Mouse (Mus musculus): ENCODE measurements around the gene Mbnl1. TPM values are rescaled to one million over a fixed set of nuclear protein-coding genes. Genes with fewer than 3 reads are reported as not detected.
A peak's percentile ranks its signal among the peaks of the same experiment; 100 is the strongest.

Mbnl1 gene
- total RNA-seq, 2 experiments from 2014 or later: 772 to 1,073 TPM

DNA sequence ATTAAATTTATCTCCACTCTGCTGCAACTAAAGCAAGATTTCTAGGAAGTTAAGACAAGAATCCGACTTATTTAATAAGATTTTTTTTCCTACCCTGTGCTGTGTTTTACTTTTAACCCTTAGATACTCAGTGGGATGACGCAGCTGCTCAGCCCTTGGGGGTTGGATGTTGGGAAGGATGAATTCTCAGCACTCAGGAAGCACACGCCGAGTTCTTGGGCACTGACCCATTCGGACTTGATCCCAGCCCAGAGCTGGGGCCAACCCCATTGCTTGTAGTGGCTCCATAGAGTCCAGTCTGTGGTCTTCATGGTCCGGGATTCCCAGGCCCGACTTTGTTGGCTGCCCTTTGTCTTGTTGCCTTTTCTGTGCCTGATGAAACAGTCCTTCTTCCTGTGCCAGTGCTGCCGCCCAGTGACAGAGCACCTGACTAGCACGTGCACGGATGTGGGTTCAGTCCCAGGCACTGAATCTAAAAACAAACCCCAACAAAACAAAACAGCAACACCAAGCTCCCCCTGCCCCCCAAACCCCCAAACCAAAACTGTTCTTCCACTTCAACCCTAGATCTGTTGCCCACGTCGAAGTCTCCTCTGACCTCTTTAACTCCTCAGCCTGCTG is 43.5 kb downstream of the Mbnl1 start:
- ATAC-seq (ENCODE audit: poor library complexity, severe bottlenecking): peak; percentile 93

GRCm38 (mm10) chr3:60517234-60517787 is 44.7 kb downstream of the Mbnl1 start:
- no peak for ATAC-seq (ENCODE audit: poor library complexity, severe bottlenecking)

DNA sequence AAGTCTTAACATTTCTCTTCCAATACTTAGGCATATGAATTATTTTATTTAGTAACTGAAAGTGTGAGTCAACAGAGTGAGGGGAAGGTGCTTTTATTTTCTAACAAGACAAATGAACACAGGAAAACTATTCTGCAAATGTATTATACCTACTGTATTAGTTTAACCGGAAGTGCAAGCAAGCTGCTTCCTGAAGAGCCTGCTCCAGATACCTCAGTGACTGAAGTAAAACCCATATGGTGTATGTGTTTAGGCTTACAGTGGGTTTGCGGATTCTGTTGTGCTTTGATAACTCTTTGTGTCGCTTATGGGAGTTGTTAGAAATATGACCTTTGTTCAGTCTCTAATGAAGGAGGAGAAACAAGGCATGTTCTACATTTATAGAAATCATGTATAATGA is 46.7 kb downstream of the Mbnl1 start:
- no peak for ATAC-seq (ENCODE audit: poor library complexity, severe bottlenecking)

DNA sequence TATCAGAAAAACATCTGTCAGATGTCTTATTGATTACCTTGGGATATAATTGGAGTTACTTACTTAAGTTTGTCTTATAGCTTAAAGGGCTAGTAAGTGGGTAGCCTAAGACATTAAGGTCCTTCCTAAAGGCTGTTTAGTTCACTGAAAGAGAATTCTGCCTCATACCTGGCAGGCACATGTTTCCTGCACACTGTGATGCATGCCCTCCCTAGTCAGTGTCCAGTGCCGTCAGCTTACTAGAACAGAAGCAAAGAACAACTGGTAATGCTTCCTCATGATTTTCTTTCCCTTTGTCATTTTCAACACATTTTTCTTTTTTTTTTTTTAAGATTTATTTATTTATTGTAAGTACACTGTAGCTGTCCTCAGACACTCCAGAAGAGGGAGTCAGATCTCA is 51.5 kb downstream of the Mbnl1 start:
- no peak for ATAC-seq (ENCODE audit: poor library complexity, severe bottlenecking)

DNA sequence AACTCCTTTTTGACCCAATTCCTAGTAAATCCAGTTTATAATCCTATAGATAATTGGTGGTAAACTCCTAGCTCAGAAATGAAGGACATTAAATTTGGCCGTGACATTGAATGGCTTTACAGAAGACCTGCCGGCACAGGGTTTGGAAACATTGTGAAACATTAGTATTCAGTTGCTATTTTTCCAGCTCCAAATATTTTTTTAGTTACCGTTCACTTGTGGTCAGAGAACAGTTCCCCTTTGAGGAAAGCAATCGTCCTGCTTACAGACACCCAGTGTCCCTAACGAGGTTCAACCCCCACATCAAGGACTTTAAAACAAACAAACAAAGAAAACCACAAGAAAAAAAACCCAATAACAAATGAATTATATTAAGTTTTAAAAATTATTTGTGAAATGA is 58.7 kb downstream of the Mbnl1 start:
- ATAC-seq (ENCODE audit: poor library complexity, severe bottlenecking): peak; percentile 24

GRCm38 (mm10) chr3:60531826-60532225 is 59.2 kb downstream of the Mbnl1 start:
- no peak for ATAC-seq (ENCODE audit: poor library complexity, severe bottlenecking)

DNA sequence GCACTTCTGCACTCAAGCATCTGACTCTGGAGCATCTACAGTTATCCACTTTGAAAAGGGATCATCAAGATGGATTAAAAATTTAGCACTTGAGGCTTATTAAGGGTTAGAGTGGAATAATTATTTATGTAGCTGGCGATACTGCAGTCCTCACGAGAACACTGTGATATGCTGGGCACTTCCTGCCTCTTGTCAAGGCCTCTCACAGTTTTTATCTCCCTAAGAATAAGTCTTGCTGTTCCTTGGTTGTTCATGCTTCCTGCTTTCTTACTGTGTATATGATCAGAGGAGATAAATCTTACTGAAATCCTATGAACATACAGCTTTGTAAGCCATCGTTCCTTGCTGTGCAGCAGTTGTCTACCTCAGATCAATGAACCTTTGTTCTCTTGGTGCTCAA is 62.6 kb downstream of the Mbnl1 start:
- ATAC-seq (ENCODE audit: poor library complexity, severe bottlenecking): no peak

DNA sequence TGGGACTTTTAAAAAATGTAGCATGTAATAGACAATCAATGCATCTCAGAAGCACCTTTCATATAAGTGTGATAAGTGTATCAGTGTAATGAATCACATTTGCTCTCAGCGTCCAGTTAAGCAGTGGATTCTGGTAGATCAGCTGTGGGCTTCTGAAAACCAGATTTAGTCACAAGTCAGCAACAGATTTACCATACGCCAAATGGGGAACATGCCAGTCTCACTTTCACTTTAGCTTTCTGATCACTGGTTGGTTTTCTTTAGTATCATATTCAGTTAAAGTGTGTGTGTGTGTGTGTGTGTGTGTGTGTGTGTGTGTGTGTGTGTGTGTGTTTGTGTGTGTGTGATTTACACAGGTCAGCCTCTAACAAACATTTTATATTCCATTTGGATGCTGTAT is 64.4 kb downstream of the Mbnl1 start:
- peak; percentile 92 for ATAC-seq (ENCODE audit: poor library complexity, severe bottlenecking)

GRCm38 (mm10) chr3:60538214-60538971 is 65.8 kb downstream of the Mbnl1 start:
- ATAC-seq (ENCODE audit: poor library complexity, severe bottlenecking): no peak

- ATAC-seq (ENCODE audit: poor library complexity, severe bottlenecking): no peak
Observed at GRCm38 (mm10) chr3:60541121-60541520, 68.5 kb downstream of the Mbnl1 start.

GRCm38 (mm10) chr3:60546196-60546595 is 73.6 kb downstream of the Mbnl1 start:
- 0 out of 2 replicates have a peak, but pooled peaks have one; percentile 18 for ATAC-seq (ENCODE audit: poor library complexity, severe bottlenecking)

GRCm38 (mm10) chr3:60546904-60547303 is 74.3 kb downstream of the Mbnl1 start:
- ATAC-seq (ENCODE audit: poor library complexity, severe bottlenecking): no peak

DNA sequence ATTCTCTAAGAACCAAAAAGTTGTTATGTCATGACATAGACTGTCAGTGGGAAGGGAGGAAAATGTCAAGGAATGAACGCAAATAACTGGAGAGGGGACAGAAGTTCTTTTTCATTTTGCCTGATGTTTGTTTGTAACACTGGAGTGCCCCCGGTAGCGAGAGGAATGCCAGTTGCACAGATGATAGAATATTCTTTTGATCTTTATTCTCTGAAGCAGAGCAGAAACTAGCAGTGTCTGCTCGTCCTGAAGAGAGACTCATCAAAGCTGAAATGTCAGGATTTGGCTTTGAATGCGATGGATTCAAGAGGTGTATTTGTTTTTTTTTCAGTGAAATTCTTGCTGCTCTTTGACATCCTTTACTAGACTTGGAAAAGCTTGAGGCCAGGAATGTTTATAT is 77.9 kb downstream of the Mbnl1 start:
- no peak for ATAC-seq (ENCODE audit: poor library complexity, severe bottlenecking)

- ATAC-seq (ENCODE audit: poor library complexity, severe bottlenecking): no peak
Observed at GRCm38 (mm10) chr3:60551650-60552049, 79.0 kb downstream of the Mbnl1 start.

DNA sequence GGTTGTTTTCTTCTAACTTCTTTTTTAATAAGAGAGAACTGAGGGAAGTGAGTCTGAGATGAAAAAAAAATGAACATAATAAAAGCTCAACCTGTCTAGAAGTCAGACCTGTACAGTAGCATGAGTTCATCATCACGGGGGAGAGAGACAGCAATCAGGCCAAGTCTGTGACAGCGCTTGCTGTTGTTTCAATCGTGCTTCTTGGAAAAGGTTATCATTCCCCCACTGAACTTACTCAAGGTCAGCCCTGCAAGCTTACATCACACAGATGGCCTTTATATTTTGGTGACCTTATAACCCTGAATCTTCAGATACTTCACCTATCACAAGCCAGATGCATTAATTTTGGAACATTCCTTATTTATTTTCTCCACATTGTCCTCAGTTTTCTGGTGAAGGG is 80.4 kb downstream of the Mbnl1 start:
- ATAC-seq (ENCODE audit: poor library complexity, severe bottlenecking): no peak

- ATAC-seq (ENCODE audit: poor library complexity, severe bottlenecking): no peak
Observed at GRCm38 (mm10) chr3:60556596-60556995, 84.0 kb downstream of the Mbnl1 start.

DNA sequence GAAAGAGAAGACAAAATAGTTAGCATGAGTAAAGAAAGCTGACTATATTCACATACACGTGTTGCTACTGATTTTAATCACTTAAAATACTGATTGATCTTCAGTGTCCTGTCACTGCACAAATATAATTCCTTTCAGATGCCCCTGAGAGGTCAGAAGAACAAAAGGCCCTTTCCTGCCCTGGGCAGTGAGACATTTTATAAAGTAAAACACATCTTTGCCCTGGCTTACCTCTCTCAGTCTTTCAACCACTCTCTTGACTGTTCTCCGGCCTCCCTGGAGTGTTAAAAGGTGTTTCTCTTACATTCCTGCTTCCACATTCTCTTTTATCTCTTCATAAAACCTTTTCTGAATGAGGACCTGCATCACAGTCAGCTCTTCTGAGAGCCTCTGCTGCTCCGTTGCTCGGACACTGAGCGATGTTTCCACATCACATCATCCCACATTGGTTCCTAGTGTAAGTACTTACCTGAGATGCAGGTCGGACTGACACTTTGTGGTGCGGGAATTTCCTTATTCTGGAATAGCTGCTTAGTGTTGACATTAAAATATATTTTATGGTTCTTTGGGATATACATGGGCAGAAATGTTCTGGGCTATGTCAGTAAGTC is 85.7 kb downstream of the Mbnl1 start:
- ATAC-seq (ENCODE audit: poor library complexity, severe bottlenecking): no peak

- peak; percentile 21; the same call in 1 of the 2 replicates for ATAC-seq (ENCODE audit: poor library complexity, severe bottlenecking)
Observed at GRCm38 (mm10) chr3:60559762-60560161, 87.1 kb downstream of the Mbnl1 start.

GRCm38 (mm10) chr3:60563529-60564243 is 91.1 kb downstream of the Mbnl1 start:
- no peak for ATAC-seq (ENCODE audit: poor library complexity, severe bottlenecking)

- no peak for ATAC-seq (ENCODE audit: poor library complexity, severe bottlenecking)
Observed at GRCm38 (mm10) chr3:60564244-60564643, 91.6 kb downstream of the Mbnl1 start.

DNA sequence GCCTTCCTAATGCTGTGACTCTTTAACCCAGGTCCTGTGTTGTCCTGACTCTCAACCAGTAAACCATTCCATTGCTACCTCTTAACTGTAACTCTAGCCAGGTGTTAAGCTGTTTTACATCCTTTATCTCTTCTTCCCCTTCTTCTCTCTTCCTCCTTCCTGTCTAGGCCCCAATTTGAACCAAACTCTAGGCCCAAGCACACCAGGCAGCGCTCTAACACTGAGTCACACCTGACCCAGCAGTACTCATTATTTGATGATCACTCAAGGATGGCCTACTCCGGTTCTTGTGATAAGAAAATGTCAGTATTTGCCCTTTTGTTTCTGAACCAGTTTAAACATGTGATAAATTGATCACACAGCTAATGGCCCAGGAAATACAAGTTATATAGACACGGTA is 92.6 kb downstream of the Mbnl1 start:
- no peak for ATAC-seq (ENCODE audit: poor library complexity, severe bottlenecking)

Data from megakaryocyte, adult 5-6 weeks (primary cell).